Mouse (Mus musculus): Measurements from ENCODE around the gene Mpg. TPM values are rescaled to one million over a fixed set of nuclear protein-coding genes. Genes with fewer than 3 reads are reported as not detected.

Gene Mpg
- total RNA-seq (2023): 10 to 100 TPM; 21.7 to 27.2 TPM

DNA sequence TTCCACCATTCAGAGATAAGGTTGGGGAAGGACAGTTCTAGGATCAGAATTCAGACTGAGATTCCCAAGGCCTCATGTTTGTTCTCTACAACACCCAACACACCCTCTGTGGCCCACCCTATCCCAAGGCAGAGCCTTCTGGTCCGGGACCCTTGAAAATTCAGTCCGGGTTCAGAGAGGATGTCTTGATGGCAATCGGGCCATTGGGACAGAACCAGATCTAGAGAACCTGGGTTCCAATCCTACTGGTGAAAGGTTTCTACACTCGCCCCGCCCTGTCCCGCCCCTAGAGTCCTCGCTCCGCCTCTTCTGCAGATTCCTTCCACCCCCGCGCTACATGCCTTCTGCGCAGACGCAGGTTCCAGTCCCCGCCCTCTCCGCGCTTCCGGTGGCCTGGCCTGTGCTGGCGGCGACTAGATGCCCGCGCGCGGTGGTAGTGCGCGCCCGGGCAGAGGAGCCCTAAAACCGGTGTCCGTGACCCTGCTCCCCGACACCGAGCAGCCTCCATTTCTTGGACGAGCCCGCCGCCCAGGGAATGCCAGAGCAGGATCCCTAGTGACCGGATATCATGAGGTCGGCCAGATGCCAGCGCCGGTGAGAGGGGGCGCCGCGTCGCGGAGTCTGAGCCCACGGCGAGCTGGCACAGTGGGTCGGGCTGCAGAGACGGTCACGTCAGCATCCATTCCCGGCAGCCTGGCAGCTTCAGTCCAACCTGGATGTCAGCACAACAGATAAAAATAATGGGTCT lies at the start of gene Mpg:
Gene Mpg, plus strand, starts transcription at position 382 of the 748 bp plus-strand sequence.

DNA sequence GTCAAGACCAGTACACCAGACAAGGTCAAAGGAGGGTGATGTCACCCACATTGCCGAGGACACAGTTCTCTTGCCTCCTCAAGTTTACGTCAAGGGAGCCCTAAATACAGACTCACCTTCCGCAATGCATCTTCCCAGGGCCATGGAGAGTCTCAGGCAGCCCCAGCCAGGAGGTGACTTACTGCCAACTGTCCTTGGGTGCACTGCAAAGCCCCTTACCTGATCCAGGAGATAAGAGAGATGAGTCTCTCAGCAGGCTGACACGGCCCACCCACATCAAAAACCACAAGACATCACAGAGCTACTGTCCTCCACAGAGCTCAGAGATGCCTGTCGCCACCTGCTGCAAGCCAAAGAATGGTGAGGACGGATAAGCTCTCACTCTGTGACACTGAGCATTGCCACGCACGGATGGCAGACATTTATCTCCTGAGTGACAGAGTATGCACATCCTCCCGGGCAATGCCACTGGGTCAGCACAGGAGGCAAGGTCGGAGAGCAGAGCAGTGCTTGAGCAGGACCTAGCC lies 26.2 kb upstream of the Mpg start, which contains the start of gene Il9r:
Gene Il9r, minus strand, starts transcription at position 205 of the 527 bp plus-strand sequence.

DNA sequence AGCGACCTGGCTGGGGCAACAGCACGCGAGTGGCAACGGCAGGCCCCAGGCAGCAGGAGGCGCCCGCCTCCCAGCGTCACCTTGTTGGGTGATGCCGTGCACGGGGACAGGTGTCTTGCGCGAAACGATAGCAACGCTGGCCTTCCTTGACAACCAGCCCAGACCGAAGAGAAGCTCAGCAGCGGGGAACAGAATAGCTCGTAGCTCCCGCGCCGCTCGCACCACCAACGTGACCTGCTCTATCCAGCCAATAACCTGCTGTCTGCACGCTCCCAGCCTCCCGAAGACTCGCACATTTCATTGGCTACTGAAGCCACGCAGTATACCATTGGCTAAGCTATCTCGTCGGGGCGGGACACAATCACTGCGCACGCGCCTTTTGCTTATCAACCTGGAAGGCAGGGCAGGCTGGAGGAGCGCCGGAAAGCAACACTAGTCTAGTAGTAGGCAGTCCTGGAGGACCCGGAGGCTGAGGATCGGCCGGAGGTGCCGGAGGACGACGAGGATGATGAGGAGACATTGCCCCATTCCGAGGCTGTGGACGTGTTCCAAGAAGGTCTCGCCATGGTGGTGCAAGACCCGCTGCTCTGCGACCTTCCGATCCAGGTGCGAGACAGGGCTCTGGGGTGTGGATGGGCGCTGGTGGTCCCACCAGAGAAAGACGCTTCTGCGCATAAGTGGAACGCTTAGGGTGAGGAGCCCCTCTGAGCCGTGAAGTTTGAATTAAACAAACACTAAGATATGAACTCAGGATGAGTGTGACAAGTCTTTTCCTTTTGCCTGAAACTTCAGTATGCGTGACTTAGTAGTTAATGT lies 21.0 kb upstream of the Mpg start, which contains the start of gene Snrnp25:
Gene Snrnp25, plus strand, starts transcription at position 358 of the 816 bp plus-strand sequence.

DNA sequence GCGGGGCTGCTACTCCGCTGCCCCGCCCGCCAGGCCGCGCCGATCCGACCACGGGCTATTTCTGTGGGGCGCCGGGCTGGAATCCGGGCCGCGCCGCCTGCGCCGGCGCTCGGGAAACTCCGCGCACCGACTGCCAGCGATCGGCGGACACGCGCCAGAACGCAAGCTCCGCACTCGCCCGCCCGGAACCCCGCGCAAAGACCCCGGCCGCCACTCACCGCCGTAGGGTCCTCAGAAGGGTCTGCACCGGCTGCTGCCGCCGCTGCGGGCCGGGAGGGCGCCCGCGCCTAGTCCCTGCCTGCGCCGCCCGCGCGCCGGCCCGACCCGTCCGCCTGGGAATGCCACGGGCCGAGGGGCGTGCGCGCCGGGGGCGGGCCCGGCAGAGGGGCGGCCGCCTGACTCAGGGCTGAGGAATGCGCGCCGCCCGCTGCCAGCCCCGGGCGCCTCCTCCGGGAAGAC lies 4.3 kb upstream of the Mpg start, which contains the start of gene Rhbdf1:
Gene Rhbdf1, minus strand, starts transcription at position 350 of the 459 bp plus-strand sequence.

DNA sequence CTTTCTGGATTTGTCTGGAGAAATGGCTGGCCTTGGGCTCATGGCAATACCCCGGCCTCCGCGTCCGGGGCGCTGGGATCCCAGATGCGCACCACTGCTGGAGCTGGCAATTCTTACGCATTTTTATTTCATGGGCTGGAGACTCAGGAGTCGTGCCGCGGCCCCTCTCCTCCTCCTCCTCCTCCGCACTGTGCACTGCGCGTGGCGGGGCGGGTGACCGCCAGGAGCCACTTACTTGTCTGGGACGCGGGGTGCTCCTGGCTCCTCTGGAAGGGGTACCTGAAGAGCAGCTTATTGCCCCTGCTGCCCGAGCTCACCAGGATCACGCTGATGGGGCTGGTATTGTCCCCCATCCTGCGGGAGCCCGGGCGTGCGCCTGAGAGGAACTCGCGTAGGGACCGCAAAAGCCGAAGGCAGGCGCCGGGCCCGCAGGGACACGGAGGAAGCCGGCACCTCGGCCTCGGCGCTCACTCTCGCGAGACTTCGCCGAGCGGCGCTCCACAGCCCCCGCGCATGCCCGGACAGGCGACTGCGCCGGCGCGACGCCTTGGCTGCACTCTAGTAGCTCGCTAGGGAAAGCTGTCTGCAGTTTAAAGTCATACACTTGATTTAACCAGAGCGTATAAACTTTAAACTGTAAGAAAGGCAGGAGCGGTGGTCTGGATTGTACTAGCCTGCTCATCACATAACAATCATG lies 41.0 kb downstream of the Mpg start, which contains the start of gene Nprl3:
Gene Nprl3, minus strand, starts transcription at position 520 of the 697 bp plus-strand sequence.

DNA sequence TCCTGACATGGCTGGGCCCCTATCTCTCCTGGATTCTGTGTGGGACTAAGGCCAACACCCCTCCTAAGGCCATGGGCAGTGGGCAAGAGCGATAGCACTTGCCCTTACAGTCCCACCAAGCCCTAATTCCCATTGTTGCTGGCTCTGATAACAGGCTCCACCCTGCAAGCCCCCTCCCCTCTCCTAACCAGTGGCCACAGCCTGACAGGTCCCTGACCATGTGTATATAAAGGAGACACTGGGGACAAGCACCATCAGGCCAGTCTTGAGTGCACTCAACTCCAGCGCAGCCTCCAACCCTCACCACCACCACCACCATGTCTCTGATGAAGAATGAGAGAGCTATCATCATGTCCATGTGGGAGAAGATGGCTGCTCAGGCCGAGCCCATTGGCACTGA lies 50.0 kb downstream of the Mpg start, which contains the start of gene Hba-x:
Gene Hba-x, plus strand, starts transcription at position 54 of the 400 bp plus-strand sequence.

Other genes with a start within 250 kb of the Mpg start
- 1 to 10 TPM; 2.3 to 3.8 TPM for gene Nsg2, start 226.0 kb upstream of the Mpg start, total RNA-seq (2023)
- 10 to 100 TPM; 25.2 to 46.1 TPM for gene Il9r, start 26.2 kb upstream of the Mpg start, total RNA-seq (2023)
- 10 to 100 TPM; 20.0 to 25.8 TPM for gene Snrnp25, start 21.1 kb upstream of the Mpg start, total RNA-seq (2023)
- 10 to 100 TPM; 10.3 to 13.0 TPM for gene Rhbdf1, start 4.2 kb upstream of the Mpg start, total RNA-seq (2023)
- gene Nprl3, start 41.2 kb downstream of the Mpg start, total RNA-seq (2023): 10 to 100 TPM; 68.8 to 83.2 TPM
- gene Hba-x, start 49.9 kb downstream of the Mpg start, total RNA-seq (2023): not detected
- 100 to 1,000 TPM in 1 of 2 experiments, 10 to 100 TPM in 1; 23.3 to 338 TPM for gene Hba-a1, start 57.0 kb downstream of the Mpg start, total RNA-seq (2023)
- not detected for gene Hbq1b, start 60.5 kb downstream of the Mpg start, total RNA-seq (2023)
- gene Hba-a2, start 70.0 kb downstream of the Mpg start, total RNA-seq (2023): 100 to 1,000 TPM in 1 of 2 experiments, 10 to 100 TPM in 1; 11.7 to 226 TPM
- not detected for gene Hbq1a, start 73.6 kb downstream of the Mpg start, total RNA-seq (2023)
- gene Sh3pxd2b, start 121.3 kb downstream of the Mpg start, total RNA-seq (2023): not detected
- gene Ubtd2, start 228.9 kb downstream of the Mpg start, total RNA-seq (2023): 1 to 10 TPM; 6.1 to 6.7 TPM

All from B cell, adult 67 days (primary cell).